Mouse (Mus musculus) cortical plate, adult 2 months (tissue): Measurements from ENCODE around the gene Kcna2.

Experiments used
- CTCF ChIP-seq: fragments of 200-500 bp; IDR thresholded peaks from 2 replicates; pipeline ENCODE4 v1.5.1; 2011; ENCODE audit warnings: mild to moderate bottlenecking, control low read depth, low read length; ENCODE audit not compliant: insufficient read depth; ENCODE audit errors: extremely low read depth
- POLR2A ChIP-seq: fragments of 200-500 bp; IDR thresholded peaks from 2 replicates; pipeline ENCODE4 v1.6.1; 2011; ENCODE audit warnings: mild to moderate bottlenecking, low read length, control low read depth; ENCODE audit not compliant: insufficient read depth; ENCODE audit errors: extremely low read depth

DNA sequence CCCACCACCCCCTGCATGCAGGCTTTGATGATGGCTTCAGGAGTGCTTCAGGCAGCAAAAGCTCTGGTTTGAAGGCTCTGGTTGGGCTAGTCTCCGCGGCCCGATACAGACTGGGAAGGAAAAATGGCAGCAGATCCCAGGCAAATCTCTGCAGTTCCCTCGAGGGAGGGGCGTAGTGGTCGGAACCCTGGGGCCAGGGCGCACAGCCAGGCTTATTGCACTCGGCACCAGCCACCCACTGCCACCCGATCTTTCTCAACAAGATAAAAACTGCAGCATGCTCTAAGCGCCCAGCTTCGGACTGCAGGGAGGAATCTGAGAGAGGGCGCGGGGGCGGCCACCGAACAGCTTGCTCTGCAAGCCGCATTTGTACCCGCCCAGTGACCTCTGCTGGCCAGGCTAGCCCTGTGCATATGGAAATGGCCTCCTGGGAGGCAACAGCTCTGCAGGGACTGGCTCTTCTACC lies 58.9 kb downstream of the Kcna2 start:
- TF ChIP-seq CTCF (0 out of 2 replicates have a peak, but pooled peaks have one; percentile 12), POLR2A (no peak)
